Mouse (Mus musculus) ES-CJ7 (cell line): Measurements from ENCODE around the gene Cpa2.

Source experiments
- DNase-seq: peaks from one replicate; pipeline ENCODE4 v3.0.0; 2011; ENCODE audit warnings: low read depth, low spot score

The Cpa2 gene

DNA sequence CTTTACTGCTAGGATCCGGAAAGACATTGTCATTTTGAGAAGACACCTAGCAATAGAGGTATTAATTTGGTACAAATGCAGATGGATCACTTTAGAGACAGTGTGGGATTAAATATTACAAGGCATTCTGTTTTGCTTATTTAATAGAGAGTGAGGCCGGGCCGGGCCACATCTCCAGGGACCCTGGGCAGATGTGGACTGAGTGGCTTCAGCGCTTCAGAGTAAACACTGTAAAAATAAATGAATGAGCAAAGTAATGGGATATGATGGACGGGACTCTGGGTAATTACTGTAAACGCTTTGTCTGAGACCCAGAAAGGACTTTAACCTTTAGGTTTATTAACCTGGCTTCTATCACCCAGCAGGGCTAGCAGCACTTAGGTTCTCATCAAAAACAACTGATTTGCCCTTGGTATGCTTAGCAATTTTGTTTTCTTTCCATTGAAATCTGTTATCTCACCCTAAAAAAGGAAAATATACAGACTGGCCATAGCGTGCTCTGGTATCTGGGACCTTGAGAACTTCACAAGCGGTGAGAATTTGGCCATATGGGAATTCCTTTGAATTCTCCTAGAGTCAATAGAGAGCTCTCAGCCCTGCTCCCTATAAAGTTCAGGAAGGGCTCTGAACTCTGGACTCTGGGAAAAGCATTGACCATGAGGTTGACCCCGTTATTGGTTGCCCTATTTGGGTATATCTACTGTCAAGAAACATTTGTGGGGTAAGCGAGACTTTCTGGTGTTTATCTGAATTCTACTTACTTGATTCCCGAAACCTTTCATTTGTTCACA, at the start of gene Cpa2:
Cpa2 (plus strand) TSS at position 574 of the 791 bp plus-strand sequence.
- DNase-seq: no peak

DNA sequence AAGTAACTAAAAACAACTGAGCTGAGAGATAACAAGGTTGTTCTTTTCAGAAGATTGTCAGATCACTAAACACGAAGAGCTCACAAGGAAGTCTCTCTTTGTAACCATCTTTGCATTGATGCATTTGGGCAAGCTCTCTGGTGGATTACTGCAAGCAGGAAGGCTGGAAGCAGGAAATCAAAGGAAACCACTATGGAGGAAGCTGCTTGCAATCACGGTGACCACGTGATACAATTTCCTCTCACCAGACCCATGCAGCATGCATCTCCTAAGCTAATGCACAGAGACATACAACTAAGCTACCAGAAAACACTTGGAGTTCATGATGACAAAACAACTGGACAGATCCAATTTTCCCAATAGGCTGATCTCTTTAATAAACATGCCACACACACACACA, 42.3 kb upstream of the Cpa2 start:
- DNase-seq: no peak

DNA sequence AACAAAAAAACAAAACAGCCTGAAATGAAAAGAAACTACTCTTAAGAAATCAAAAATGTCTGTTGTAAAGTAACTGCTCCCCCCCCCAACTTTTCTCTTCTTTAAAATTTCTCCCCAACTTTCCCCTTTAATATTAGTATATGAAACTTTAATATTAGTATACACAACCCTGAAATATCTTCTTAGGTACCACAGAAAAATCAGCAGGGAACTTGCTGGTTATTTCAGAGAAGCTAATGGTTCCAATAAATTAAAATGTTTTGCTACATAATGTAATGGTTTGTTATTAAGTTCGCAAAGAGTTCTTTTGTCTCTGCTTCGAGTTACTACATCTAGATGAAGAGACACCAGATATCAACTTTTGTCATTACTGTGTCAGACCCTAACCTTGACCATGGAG, 32.6 kb upstream of the Cpa2 start:
- no peak for DNase-seq

DNA sequence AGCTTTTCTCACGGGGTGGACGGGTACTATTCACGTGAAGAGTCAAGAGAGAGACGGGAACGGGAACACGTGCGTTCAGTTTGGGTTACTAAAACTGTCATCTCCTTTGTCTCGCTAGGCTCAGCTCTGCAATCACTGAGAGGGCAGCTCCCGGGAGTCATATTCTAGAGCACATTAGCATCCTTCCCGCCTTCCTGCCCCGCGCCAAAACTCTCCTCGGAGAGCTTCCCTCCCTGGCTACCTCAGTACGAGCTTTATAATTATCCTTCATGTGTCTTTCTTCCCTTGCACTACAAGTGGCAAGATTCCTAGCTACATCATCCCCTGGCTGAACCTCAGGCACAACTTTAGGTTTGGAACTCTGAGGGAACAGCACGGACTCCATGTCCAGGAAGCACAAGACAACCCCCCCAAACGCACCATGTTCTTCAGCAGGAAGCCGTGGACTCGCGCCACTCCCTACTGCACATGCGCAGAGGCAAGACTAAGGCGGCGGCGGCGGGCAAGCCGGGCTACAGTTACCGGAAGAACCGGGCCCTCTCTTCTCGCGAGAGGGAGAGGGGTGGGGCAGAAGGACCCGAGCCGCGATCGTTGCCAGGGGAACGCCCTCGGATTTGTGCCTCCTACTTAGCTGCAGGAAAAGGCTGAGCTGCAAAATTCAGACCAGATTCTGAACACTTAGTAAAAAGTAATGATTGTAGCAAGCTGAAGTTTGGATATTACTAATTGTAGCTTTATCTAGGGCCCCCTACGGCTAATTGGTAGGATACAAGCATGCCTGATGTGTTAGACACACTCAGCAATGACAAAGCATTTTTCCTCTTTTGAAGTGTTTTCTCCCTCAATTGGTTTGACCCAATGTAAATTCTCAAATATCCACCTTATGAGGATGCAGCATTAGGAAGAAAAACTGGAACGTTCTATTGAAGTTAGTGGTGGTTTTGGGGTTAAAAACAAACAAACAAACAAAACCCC, 31.8 kb upstream of the Cpa2 start, which contains the start of the genes Tmem209 and Ssmem1:
Tmem209 (minus strand) TSS at position 519 of the 975 bp plus-strand sequence.
Ssmem1 (plus strand) TSS at position 585 of the 975 bp plus-strand sequence.
- peak; percentile 99 for DNase-seq

DNA sequence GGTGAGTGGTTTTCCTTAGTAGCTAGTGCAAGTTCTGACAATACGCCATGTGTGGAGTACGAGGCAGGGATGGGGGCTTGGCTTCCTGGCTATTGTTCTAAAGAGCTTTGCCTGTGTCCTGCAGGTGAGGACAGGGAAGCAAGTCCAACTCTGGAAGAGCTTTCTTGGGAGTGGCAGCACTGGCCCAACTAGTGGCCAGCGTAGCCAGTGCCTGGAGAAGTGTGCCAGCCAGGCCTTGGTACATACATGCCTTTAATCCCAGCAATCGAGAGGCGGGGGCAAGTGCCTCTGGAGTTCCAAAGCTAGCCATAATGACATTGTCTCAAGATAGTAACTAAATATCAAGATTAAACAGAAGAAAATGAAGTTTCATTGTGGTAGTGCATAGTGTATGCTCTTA, 31.1 kb upstream of the Cpa2 start:
- DNase-seq: no peak

DNA sequence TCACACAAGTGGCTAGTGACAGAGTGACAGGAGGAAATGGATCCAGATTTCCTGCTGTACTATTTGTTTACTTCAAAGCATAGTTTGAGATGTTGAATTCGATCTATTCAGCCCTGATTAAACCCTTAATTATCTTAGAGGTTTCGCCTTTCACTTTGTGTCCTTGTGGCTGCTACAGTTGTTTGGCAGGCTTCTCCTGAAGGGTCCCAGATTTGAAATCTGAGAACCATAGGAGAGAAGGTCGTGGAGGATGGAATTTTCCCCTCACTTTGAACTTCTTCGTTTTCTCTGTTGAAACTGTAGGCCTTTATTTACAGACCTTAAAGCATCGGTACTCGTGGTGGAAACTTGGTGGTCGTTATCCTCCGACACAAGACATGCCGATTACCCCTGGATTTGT, 27.1 kb upstream of the Cpa2 start:
- DNase-seq: no peak

DNA sequence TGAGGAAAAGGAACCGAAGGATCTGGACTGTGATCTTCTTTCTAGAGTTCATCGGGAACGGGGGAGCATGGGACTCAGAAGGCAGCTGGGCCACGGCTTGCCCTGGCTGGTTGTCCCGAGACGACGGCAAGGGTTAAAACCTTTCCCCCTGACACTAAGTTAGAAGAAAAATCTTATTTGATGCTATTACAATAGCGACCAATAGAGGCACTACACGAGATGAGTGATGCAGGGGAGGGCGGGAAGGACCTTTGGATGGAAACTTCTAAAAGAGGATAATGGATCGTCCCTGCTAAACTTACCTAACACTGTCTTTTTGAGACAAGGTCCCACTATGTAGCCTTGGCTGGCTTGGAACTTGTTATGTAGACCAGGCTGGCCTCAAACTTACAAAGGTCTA, 21.0 kb upstream of the Cpa2 start:
- DNase-seq: peak; percentile 67

DNA sequence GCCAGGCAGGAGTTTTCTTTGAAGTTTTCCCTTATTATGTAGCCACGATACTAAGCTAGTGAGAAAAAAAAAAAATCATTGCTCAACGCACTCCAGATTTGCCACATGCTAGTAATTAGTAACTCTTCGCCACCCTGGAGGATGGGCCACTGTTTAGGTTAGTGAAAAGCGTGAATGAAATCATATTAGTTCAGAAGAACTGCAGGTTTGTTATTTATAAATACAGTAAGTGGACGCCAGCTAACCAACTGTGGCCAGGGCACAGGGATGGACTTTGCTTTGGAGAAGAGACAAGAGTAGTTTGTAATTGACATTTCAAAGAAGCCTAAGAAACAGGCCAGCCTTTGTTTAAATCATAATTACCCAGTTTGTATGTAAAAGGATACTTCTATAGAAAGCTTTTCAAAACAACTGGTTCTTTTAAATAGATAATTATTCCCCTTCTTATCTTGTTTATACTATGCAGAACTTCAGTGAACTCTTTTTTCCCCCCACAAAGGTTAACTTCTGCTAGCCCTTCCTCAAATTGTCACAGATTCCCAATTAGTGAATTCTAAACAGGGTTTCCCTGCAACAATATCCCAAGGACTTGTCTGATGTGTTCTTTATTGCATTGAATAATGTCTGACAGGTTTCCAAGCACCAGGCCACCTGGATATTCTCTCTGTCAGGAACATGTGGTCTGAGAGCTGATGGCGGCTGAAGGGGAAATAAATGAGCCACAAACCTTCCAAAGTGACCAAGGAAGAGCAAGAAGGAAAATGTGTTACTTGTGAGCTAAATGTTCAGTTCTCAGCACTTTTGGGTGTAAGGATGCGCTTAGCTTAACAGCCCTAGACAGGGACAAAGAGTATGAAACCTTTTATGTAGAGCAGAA, 15.7 kb upstream of the Cpa2 start:
- DNase-seq: no peak

DNA sequence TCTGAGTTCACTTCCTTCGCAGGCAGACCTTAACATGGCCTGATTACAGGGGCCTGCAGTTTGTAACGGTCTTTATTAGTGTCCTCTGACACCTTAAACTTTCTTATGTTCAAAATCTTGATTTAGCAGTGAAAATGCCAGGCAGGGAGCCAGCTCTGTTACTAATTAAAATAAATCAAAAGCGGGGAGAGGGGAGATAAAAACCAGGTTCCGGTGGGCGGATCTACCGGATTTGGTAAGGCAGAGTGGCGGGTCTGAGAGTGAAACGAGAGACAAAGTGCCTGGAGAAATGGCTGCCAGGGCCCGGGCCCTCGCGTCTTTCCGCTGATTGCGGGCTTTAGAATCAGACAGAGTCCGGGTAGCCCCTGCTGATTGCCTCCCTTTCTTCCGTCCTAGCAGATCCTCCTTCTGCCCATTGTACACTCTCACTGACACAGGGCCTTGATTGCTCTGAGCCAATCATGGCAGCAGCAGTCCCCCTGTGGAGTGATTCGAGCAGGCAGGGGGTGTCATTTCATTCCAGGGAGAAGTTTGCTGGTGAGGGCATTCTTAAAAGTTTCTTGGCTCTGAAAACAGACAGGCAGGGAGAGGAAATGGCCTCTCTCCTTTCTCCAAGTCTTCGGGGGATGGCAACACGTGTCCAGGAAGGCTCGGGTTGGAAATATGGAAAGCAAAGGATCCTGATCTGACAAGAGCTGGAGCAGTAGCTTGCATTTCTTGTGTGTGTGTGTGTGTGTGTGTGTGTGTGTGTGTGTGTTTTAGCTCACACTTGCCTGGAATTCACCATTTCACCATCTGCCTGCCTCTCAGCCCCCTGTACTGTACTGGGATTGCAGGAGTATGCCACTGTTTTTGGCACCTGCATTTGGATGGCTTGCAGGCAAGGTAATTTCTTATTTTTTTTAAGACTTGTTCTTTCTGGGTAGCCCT, 14.5 kb upstream of the Cpa2 start:
- DNase-seq: peak; percentile 66

DNA sequence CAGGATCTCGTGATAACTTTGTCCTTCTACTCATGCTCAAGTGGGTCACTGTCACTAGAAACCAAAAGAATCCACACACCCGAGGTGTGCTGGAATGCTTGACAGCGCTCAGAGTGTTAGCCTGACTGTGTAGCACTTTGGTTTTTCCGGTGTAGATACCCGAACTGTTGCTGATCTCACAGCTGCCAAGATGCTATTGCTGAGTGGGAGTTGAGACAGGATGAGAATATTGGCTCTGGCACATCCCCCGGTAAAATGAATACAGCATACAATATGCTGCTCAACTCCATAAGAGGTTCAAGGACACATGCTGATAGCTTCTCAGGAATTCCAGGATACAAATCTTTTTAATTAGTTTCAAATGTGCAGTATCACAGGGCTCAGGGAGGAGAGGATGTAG, 12.6 kb upstream of the Cpa2 start:
- DNase-seq: no peak

DNA sequence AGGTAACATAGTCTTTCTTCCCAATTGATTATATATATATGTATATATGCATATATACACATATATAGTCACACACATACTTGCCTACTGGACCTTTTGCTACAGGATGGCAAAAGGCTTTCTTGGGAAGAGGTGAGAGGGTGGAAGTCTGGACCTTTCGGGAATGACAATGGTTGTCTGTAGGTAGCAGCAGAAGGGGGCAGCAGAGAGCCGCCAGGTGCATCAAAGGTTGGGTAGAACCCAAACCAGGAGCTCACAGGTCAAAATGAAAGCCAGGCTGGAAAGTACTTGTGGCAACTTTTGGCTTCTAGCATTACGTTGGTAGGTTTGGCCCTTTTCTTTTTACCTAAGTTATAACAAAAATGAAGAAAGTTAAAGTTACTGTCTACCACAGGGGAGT, 6.0 kb upstream of the Cpa2 start:
- DNase-seq: peak; percentile 83

DNA sequence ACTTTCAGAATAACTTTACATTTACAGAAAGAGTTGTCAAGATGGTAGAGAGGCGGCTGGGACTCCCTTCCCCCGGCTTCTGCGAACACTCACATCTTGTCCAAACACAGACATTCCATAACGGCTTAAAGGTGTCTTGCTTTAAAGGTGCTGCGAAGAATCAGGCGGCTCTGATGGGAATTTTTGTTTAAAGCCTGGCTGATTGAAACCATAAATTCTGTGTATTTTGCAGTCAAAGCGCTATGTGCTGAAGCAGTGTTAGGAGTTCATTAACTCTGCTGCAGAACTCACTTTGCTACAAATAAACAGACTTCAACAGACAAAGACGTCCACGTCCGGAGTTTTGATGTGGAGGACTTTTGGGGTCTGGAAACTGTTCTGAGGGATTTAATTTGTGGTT, 3.1 kb upstream of the Cpa2 start:
- DNase-seq: no peak

DNA sequence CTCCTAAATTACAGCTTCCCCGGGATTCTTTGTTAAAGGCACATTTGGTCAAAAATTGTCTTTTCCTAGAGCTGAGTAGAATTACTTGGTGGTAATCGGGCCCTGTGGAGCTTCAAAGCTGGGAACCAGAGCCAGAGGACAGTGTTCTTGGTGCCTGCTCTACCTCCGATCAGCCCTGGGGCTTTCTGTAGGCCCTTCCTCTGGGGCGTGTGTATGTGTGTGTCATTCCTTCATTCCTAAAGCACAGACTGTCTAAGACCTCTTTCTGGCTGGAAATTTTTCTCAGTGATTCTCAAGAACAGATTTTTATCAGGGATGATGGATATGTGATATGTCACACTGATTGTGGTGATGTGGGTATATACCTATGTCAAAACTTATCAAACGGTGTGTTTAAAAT, 2.6 kb upstream of the Cpa2 start:
- DNase-seq: no peak

DNA sequence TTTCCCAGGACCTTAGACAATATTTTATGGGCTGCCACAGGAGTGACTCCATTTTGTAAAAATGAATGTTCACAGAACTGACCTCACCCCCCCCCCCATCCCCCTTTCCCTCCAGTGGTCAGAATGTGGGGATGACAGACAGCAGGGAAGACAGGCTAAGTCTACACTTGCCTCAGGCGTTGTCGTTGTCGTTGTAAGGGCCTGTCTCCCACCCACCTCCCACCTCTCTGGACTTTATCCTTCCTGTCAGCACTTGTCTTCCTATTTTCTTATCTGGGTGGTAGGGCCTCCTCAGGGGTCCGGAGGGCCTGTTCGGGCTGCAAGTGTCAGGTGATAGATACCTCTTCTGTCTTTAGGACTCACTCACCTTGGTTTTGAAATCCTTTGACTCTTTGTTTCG, 895 bp downstream of the Cpa2 start:
- DNase-seq: no peak

DNA sequence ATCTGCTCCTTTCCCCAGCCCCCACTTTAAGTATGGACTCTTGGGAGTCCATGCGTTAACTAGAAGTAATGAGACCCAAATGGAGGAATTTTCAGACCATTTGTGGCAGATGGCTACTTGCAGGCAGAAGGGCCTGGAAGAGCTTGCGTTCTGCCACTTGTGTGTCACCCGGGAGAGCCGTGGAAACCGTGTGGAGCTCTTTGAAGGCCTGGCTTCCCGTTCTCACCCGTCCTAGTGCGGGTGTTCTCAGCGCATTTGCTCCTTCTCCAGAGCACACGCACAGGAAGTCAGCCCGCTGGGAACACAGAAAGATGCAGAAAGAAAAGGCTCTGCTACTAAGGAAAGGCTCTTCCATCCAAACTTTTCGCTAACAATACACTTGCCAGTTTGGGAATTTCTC, 1.7 kb downstream of the Cpa2 start:
- no peak for DNase-seq

DNA sequence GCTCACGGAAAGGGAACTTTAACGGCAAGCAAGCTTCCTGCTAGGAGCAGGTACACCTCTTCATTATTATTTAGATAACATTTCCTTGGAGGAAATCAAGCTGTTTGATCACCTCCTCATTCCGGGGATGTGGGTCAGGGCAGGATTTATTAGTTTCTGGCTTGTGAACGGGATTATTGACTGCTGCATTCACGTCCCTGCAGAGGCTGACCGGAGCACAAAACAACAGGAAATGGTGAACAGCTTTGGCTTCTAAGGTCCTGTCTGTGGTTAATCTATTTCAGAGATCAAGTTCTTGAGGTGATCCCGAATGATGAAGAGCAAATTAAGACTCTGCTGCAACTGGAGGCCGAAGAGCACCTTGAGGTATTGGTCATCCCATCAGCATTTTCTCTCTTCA, 2.5 kb downstream of the Cpa2 start:
- DNase-seq: no peak

DNA sequence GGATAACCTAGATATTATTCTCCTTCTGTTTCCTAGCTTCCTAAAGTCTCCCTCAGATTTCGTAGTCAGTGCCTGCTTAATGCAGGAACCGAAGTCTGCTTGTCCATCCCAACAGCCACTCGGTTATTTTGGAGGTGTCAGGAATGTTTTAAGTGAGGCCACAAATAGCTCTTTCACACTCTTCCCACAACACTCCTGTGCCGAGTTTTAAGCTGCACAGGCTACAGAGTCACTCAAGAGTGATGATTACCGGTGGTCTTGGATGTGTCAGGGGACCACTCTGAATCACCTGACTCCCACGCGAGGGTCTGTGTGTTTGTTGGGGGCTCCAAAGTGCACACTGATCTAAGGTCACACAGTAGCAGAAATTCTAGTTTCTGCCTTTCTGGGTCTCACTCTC, 4.3 kb downstream of the Cpa2 start:
- DNase-seq: no peak

DNA sequence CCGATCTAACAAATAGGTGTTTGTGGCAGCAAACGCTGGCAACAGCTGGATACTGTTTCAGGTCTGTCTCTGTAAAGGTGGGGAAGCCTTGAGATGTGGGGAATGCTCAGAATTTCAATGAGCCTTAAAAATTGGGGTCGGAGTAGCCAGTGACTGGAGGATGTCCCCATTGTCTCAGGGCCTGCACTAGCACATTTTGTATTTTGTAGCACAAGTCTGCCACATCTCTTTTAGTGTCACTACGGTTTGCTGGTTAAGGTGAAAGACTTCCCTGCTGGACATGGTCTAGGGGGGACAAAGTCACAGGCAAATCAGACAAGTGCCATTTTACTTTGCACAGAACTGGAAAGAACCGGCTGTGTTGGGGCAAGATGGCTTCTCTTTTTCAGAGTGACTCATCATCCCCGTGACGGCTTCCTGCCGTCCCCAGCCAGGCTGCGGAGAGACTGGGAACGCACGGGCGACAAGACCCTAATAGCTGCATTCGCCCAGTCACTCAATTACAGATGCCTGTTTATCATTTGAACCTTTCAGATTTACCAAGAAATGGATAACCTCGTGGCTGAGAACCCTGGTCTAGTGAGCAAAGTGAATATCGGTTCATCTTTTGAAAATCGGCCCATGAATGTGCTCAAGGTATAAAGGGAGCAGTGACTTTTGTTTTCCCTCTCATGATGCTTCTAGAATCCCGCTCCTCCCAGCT, 5.3 kb downstream of the Cpa2 start:
- DNase-seq: peak; percentile 65

DNA sequence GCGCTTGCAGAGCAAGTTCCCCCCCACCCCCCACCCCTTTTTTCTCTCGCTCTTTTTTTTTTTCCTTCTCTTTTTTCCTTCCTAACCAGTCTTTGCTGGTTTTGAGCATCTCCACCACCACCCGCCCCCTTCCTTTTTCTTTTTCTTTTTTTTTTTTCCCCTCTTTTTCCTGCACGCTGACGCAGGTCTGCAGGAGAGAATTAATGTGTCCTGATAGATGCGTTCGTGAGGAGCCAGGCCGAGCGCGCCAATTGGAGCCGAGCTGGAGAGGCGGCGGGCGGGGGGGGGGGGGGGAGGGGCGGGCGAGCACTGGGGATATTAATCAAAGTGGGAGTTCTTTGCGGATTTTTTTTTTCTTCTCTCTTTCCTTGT, 5.9 kb downstream of the Cpa2 start:
- peak; percentile 45 for DNase-seq
